Mouse (Mus musculus) myocyte (in vitro differentiated cells): ENCODE measurements around the gene H1foo.

ENCODE experiments used
- POLR2A ChIP-seq: IDR thresholded peaks from one replicate; pipeline ENCODE4 v1.6.1; 2011; ENCODE audit warnings: low read depth, mild to moderate bottlenecking, control low read depth, moderate library complexity; ENCODE audit not compliant: insufficient read length
- USF1 ChIP-seq: IDR thresholded peaks from one replicate; pipeline ENCODE4 v1.6.1; 2011; ENCODE audit warnings: low read depth, mild to moderate bottlenecking, control low read depth, moderate library complexity

- TF ChIP-seq POLR2A (no peak), USF1 (no peak)
Measured at GRCm38 (mm10) chr6:115991108-115991880, 46.6 kb downstream of the H1foo start.
